Mouse (Mus musculus) hindbrain, postnatal 0 days (tissue): ENCODE measurements at regions not wholly inside any gene's neighbourhood (a gene's known extent, or its start where the extent isn't known, plus 50 kb on each side); places are given as distances from the start of the nearest gene placed in this dataset.

Source experiments
- ATAC-seq: fragments of 200-750 bp; cut with Nextera tagmentation; 2 replicates; pipeline ENCODE4 v1.8.0; 2017; ENCODE audit warnings: mild to moderate bottlenecking, moderate TSS enrichment, moderate library complexity
- DNase-seq: peaks from one replicate; pipeline ENCODE4 v3.0.0-alpha.2; 2015; ENCODE audit warnings: low spot score
- H3K27ac ChIP-seq: fragments of 300-500 bp; sonication (generic); 2 replicates; pipeline ENCODE4 v1.5.1; 2014; ENCODE audit warnings: mild to moderate bottlenecking
- H3K27me3 ChIP-seq: fragments of 300-500 bp; sonication (generic); 2 replicates; pipeline ENCODE4 v1.6.1; 2014; ENCODE audit warnings: low read length, mixed read lengths; ENCODE audit not compliant: insufficient read depth
- H3K36me3 ChIP-seq: fragments of 300-500 bp; sonication (generic); 2 replicates; pipeline ENCODE4 v1.6.1; 2014; ENCODE audit warnings: low read length, mixed read lengths; ENCODE audit not compliant: insufficient read depth
- H3K4me1 ChIP-seq: fragments of 300-500 bp; sonication (generic); 2 replicates; pipeline ENCODE4 v1.6.1; 2014; ENCODE audit warnings: antibody characterized with exemption, low read length, mixed read lengths; ENCODE audit not compliant: insufficient read depth
- H3K4me2 ChIP-seq: fragments of 300-500 bp; sonication (generic); 2 replicates; pipeline ENCODE4 v1.6.1; 2014; ENCODE audit warnings: low read depth, mild to moderate bottlenecking, low read length, moderate library complexity, mixed read lengths
- H3K4me3 ChIP-seq: fragments of 300-500 bp; sonication (generic); 2 replicates; pipeline ENCODE4 v1.5.1; 2014; ENCODE audit warnings: low read length
- H3K9ac ChIP-seq: fragments of 300-500 bp; sonication (generic); replicated peaks from 2 replicates; pipeline ENCODE4 v1.6.1; 2014; ENCODE audit warnings: mild to moderate bottlenecking, low read length, moderate library complexity, mixed read lengths
- H3K9me3 ChIP-seq: fragments of 300-500 bp; sonication (generic); 2 replicates; pipeline ENCODE4 v1.6.1; 2016; ENCODE audit warnings: low read length, mixed read lengths
- CTCF ChIP-seq: IDR thresholded peaks from 2 replicates; pipeline ENCODE4 v1.5.1; 2016; ENCODE audit warnings: antibody characterized with exemption, control low read depth, low read depth
- WGBS: fragments of 180-500 bp; shearing (Covaris S2); extraction: QIAGEN DNeasy Blood & Tissue Kit; methylation state at CpG from one replicate; pipeline ENCODE4 v1.1.7; 2014; 5-methylcytosine and 5-hydroxymethylcytosine counted together

DNA sequence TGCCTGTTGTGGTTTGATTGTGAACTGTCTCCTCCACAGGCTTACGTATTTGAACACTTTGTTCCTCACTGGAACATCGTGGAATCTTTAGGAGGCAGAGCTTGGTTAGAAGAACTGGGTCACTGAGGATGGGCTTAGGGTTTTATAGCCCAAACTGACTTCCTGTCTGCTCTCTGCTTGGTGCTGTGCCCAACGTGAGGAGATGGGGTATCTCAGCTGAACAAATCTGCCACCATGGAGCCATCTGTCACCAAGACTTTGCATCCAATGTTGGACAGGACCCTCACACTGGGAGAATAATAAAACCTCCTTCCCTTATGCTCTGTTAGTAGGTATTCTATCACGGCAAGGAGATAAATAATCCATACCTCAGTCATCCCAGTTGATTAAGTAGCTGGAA is 134.2 kb upstream of the Tnp1 start:
- WGBS, result 81% methylated on average over 4 of the region's 4 CpGs
- Histone ChIP-seq H3K36me3 (no peaks in the 10 kb centered on the region), H3K9ac (no peak overlapping the region), H3K27ac (no peak overlapping the region), H3K4me3 (no peak overlapping the region), H3K27me3 (no peaks in the 10 kb centered on the region), H3K4me2 (no peak overlapping the region), H3K4me1 (no peaks in the 10 kb centered on the region), H3K9me3 (no peaks in the 10 kb centered on the region)
- TF ChIP-seq CTCF, result no peak
- no peak for DNase-seq
- ATAC-seq, result no peak

- Histone ChIP-seq H3K36me3 (no peaks in the 10 kb centered on the region), H3K4me1 (no peaks in the 10 kb centered on the region), H3K4me2 (no peak overlapping the region), H3K4me3 (no peak overlapping the region), H3K9ac (no peak overlapping the region), H3K27me3 (no peaks in the 10 kb centered on the region), H3K9me3 (no peaks in the 10 kb centered on the region), H3K27ac (no peak overlapping the region)
- no peak for DNase-seq
- WGBS, result 81% methylated on average over 8 of the region's 8 CpGs
- no peak for ATAC-seq
- TF ChIP-seq CTCF, result no peak
These were observed 127.1 kb upstream of the Tnp1 start for GRCm38 (mm10) chr1:73142845-73143244.

DNA sequence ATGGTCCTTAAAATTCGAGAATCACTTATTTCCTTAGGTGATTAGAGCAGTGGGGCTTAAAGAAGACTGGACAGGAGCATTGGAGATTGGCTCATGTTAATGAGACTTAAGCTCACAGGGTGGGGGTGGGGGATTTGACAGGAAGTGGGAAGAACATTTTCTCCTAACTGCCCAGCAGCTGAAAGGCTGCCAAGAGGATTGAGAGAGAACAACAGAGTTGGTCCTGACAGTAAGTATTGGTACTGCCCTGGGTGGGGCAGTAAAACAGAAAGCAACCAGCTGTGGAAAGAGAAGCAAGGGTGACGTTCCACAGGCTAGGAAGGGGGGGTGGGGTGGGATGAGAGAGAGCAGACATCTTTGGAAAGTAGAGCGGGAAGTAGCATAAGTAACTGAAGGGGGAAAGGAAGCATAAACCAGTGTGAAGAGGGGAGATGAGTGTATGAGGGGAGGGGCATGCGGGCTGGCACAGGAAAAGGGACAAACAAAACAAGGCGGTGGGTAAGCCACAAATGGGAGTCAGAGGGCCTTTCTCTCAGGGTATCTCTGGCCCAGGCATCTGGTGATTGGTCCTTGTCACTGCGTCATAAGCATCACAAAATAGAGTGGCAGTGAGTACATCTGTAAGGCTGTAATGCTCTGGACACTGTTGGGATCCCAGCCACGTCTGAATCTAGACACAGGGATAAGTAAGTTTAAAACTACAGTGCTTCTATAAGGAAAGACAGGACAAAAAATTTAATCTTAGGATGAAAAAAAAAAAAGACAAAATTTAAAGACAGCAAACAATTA is 125.0 kb upstream of the Tnp1 start:
- no peak overlapping the region for H3K9ac ChIP-seq
- H3K27me3 ChIP-seq, result no peaks in the 10 kb centered on the region
- no peak overlapping the region for H3K27ac ChIP-seq
- H3K4me3 ChIP-seq, result no peak overlapping the region
- no peaks in the 10 kb centered on the region for H3K4me1 ChIP-seq
- no peak for ATAC-seq
- TF ChIP-seq CTCF, result no peak
- H3K9me3 ChIP-seq, result no peaks in the 10 kb centered on the region
- no peaks in the 10 kb centered on the region for H3K36me3 ChIP-seq
- 61% methylated on average over 7 of the region's 7 CpGs for WGBS
- peak; percentile 17 for DNase-seq
- no peak overlapping the region for H3K4me2 ChIP-seq

DNA sequence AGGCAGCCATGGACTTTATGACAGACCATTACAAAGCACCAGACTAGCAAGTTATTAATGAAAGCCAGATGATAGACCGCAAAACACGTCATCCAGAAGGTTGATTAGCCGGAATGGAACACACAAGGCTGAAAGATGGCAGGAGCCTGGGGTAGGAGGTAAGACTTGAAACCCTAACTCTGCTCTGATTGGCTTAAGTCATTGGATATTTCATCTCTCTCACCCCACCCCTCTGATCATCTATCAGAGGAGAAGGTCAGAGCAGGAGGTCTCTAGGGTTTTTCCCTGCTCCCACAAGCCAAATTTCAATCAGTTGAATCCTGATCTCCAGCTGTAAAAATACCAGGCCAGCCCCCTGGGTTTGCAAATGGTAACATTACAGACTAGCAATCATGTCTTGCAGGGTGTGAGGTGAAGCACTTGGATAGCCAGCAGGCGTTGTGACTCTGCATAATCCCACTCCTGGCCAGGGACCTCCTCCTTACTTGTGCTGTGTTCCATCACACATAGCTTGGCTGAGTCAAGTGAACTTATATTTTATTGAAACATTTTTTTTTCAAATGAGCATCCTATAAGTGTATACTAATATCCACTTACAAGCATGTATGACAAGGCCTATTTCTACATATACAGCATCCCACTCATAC is 114.6 kb upstream of the Tnp1 start:
- TF ChIP-seq CTCF, result no peak
- H3K9me3 ChIP-seq, result no peaks in the 10 kb centered on the region

DNA sequence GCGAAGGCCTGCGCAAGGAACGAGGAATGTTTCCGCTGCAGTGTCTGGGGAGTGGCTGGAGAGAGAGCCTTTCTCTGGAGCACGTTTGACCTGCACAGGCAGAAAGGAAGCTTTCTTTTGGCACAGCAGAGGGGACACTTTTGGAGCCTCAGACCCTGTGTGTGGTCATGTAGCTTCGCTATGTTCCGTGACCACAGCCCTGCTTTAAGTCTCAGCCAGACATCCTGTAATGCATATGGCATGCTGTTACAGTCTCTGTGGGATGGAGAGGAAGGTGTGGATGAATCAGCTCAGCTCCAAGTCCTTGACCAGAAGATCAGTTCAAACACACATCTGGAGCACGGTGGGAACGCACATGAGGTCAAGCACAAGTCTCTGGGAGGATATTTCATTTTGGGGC is 107.3 kb upstream of the Tnp1 start:
- H3K4me1 ChIP-seq, result 0 out of 2 replicates have a peak, but pooled peaks cover 4% of the 10 kb centered on the region
- WGBS, result 84% methylated on average over 9 of the region's 9 CpGs
- DNase-seq, result no peak

More for the DNA sequence above, 114.6 kb upstream of the Tnp1 start:
- H3K4me1 ChIP-seq, result 0 out of 2 replicates have a peak, but pooled peaks cover 4% of the 10 kb centered on the region
- H3K9ac ChIP-seq, result no peak overlapping the region
- 96% methylated on average over 4 of the region's 4 CpGs for WGBS
- ATAC-seq, result no peak
- no peaks in the 10 kb centered on the region for H3K36me3 ChIP-seq
- H3K4me3 ChIP-seq, result no peak overlapping the region
- no peak overlapping the region for H3K4me2 ChIP-seq
- no peak overlapping the region for H3K27ac ChIP-seq
- no peaks in the 10 kb centered on the region for H3K27me3 ChIP-seq
- no peak for DNase-seq

GRCm38 (mm10) chr1:73118661-73119060 is 103.0 kb upstream of the Tnp1 start:
- ATAC-seq (no peak), DNase-seq (peak; percentile 35)
- no peak overlapping the region for H3K27ac ChIP-seq
- no peak overlapping the region for H3K4me3 ChIP-seq
- H3K27me3 ChIP-seq, result no peaks in the 10 kb centered on the region
- H3K4me1 ChIP-seq, result no peaks in the 10 kb centered on the region
- no peak overlapping the region for H3K4me2 ChIP-seq
- no peak for TF ChIP-seq CTCF
- no peaks in the 10 kb centered on the region for H3K36me3 ChIP-seq
- H3K9me3 ChIP-seq, result no peaks in the 10 kb centered on the region
- WGBS, result 55% methylated on average over 6 of the region's 6 CpGs
- H3K9ac ChIP-seq, result no peak overlapping the region

More for the DNA sequence above, 107.3 kb upstream of the Tnp1 start:
- Histone ChIP-seq H3K27ac (no peak overlapping the region), H3K4me2 (no peak overlapping the region), H3K9ac (no peak overlapping the region), H3K27me3 (no peaks in the 10 kb centered on the region), H3K36me3 (no peaks in the 10 kb centered on the region), H3K4me3 (no peak overlapping the region), H3K9me3 (no peaks in the 10 kb centered on the region)
- TF ChIP-seq CTCF, result no peak
- ATAC-seq, result no peak

DNA sequence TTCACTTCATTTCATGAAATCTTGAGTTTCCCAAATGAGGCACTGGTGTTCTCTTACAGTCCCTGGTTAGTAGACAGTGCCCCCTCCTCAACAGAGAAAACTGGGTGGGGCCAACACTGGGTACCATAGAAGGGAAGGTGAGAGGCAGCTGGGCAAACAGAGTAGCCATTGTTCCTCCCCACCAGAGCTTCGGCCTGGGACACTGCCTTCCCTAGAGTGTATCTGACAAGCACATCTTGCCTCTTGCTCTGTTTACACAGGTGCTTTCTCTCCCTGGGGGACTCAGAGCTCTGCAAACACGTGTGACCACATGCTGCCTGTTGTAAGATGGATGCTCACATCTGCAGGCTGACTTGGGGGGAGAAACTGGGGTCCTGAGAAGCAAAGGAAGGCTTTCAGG is 100.8 kb upstream of the Tnp1 start:
- Histone ChIP-seq H3K9me3 (no peaks in the 10 kb centered on the region), H3K4me1 (no peaks in the 10 kb centered on the region), H3K4me2 (no peak overlapping the region), H3K4me3 (no peak overlapping the region), H3K27me3 (no peaks in the 10 kb centered on the region), H3K27ac (no peak overlapping the region), H3K9ac (no peak overlapping the region), H3K36me3 (no peaks in the 10 kb centered on the region)
- WGBS, result 23% methylated on average over 2 of the region's 2 CpGs
- DNase-seq (no peak), ATAC-seq (no peak)
- TF ChIP-seq CTCF, result no peak
